Mouse (Mus musculus): ENCODE results near the gene Tctn1. TPM values are rescaled to one million over a fixed set of nuclear protein-coding genes. Genes with fewer than 3 reads are reported as not detected.

The Tctn1 gene
- polyA plus RNA-seq, 1 experiment, result 42.3 TPM

DNA sequence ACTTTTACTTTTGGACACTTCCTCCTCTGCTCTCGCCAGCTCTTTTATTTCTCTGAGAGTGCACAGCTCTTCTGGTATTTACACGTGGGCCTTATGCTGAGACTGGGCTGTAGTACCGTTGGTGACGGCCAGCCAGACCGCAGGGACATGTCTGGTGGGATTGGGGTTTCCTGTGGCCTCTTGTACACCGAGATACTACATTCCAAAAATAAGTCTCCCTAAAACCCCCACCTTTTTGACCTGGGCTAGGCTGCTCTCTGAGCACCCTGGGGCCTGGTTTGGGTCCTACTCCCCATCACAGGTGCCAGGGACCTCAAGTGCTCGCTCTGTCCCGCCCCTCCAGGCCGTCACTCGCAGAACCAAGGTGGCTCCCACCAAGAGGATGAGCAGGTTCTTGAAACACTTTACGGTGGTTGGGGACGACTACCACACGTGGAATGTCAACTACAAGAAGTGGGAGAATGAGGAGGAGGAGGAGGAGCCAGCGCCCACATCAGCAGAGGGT lies 31.1 kb downstream of the Tctn1 start:
- TF ChIP-seq CTCF (IDR thresholded peaks at IDR 0.05; ENCODE audit: borderline replicate concordance, extremely low read depth, insufficient read depth, insufficient read length) (no peak), POLR2A (IDR thresholded peaks at IDR 0.05; ENCODE audit: borderline replicate concordance, extremely low read depth, insufficient read depth, insufficient read length, poor library complexity, severe bottlenecking) (no peak)
- no peak for DNase-seq (ENCODE audit: low read depth)

DNA sequence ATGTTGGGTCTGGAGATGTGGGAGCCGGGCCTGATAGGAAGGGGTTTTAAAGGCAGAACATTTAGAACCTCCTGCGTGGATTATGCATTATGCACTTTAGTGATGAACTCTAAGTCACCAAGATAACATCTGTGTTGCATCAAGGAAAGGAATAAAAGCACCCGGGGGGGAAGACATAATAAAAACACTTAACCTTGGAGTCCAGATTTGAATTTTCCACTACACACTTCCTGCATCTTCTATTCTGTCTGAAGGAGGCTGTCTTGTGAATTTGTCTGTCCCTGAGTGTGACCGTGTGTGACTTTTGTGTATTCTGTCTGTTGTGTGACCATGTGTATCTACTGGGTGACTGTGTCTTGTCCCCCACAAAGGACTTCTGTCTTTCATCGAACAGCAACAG lies 32.3 kb downstream of the Tctn1 start:
- DNase-seq (ENCODE audit: low read depth), result no peak
- TF ChIP-seq POLR2A (IDR thresholded peaks at IDR 0.05; ENCODE audit: borderline replicate concordance, extremely low read depth, insufficient read depth, insufficient read length, poor library complexity, severe bottlenecking) (no peak), CTCF (IDR thresholded peaks at IDR 0.05; ENCODE audit: borderline replicate concordance, extremely low read depth, insufficient read depth, insufficient read length) (no peak)

DNA sequence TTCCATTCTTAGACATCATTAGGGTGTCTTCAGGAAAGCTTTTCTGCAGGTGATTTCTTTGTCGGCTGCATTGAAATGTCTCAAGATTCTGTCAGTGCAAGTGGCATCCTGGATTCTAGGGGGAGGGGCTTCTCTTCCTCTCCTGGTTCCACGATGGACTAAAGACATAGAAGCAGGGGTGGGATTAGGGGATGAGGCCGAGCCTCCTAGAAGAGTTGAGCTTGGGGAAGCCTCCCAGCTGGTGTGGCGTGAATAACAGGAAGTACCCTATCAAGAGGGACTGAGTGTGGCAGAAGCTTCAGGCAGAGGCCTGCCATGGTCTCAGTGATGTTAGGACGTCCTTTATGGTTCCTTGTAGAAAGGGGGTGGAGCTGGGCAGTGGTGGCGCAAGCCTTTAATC lies 32.8 kb downstream of the Tctn1 start:
- no peak for DNase-seq (ENCODE audit: low read depth)
- no peak for TF ChIP-seq POLR2A (IDR thresholded peaks at IDR 0.05; ENCODE audit: borderline replicate concordance, extremely low read depth, insufficient read depth, insufficient read length, poor library complexity, severe bottlenecking)
- TF ChIP-seq CTCF (IDR thresholded peaks at IDR 0.05; ENCODE audit: borderline replicate concordance, extremely low read depth, insufficient read depth, insufficient read length), result no peak

DNA sequence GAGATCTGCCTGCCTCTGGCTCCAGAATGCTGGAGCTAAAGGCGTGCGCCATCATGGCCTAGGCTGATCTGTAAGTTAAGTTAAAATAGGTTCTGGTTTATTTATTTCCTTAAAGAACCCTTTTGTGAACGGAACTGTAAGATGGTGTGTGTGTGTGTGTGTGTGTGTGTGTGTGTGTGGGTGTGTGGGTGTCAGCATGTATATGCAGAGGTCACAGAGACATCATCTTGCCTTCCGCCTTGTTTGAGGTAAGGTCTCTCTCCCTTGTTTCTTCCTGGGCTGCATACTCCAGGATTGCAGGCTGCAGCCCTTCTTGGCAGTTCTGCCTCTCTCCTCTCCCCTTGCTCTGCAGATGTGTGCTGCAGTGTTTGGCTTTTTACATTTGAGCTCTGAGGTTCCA lies 33.4 kb downstream of the Tctn1 start:
- DNase-seq (ENCODE audit: low read depth), result no peak
- TF ChIP-seq CTCF (IDR thresholded peaks at IDR 0.05; ENCODE audit: borderline replicate concordance, extremely low read depth, insufficient read depth, insufficient read length) (no peak), POLR2A (IDR thresholded peaks at IDR 0.05; ENCODE audit: borderline replicate concordance, extremely low read depth, insufficient read depth, insufficient read length, poor library complexity, severe bottlenecking) (no peak)

DNA sequence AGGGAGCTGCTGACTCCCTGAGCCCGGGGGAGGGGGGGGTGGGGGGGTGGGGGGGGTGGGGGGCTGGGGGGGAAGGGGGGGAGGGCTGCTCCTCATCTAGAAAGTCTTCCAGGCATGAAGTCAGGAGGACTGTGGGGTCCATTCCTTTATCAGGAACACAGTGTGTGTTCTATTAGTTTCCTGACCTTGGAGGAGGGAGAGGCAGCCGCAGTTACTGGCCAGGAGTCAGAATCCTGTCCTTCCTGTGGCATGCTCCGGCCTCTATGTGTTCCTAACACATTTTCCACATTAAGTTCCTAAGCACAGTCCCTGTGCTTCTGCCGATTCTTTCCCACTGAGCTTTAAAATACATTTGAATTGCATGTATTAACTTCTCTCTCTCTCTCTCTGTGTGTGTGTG lies 35.5 kb downstream of the Tctn1 start:
- DNase-seq (ENCODE audit: low read depth), result no peak

DNA sequence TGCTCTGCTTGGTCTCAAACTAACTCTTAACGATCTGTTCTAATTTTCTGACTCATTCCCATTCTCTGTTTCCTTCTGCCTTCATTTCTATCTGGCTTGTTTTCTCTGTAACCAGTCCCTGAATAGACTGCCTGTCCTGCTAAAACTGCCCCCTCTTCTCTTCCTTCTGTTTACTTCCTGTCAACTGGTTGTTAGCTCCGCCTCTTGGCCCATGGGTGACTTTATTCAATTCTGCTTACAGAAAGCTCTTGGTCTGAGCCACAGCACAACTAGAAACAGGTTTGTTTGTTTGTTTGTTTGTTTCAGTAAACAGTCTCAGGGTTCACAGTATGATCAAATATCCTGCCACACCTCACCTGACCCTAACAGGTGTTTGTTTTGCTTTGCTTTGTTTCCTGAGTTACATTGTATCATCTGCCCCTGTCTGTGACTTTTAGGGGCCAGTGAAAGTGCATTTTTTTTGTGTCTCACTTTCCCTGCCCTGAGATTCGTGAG lies 35.9 kb downstream of the Tctn1 start:
- DNase-seq (ENCODE audit: low read depth), result no peak
- TF ChIP-seq POLR2A (IDR thresholded peaks at IDR 0.05; ENCODE audit: borderline replicate concordance, extremely low read depth, insufficient read depth, insufficient read length, poor library complexity, severe bottlenecking) (no peak), CTCF (IDR thresholded peaks at IDR 0.05; ENCODE audit: borderline replicate concordance, extremely low read depth, insufficient read depth, insufficient read length) (no peak)

More for the DNA sequence above, 35.5 kb downstream of the Tctn1 start:
- TF ChIP-seq POLR2A (IDR thresholded peaks at IDR 0.05; ENCODE audit: borderline replicate concordance, extremely low read depth, insufficient read depth, insufficient read length, poor library complexity, severe bottlenecking), result no peak
- no peak for TF ChIP-seq CTCF (IDR thresholded peaks at IDR 0.05; ENCODE audit: borderline replicate concordance, extremely low read depth, insufficient read depth, insufficient read length)

DNA sequence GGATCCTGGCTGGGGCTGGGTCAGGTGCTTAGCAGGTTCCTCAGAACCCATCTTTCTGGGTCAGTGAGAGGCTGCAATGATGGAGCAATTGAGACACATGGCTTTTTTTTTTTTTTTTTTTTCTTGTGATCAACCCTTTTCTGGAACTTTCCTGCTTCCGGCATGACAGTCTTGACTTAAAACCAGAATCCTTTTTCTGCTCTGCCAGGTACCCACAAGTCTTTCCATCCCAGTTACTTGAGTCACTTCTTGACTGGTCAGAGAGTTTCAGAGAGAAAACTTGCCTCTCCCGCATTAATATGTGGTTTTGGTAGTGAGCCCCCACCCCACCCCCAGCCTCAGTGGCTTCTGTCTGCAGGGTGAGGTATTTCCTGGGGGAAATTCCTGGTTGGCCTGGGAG lies 40.0 kb downstream of the Tctn1 start:
- TF ChIP-seq CTCF (IDR thresholded peaks at IDR 0.05; ENCODE audit: borderline replicate concordance, extremely low read depth, insufficient read depth, insufficient read length), result no peak
- no peak for TF ChIP-seq POLR2A (IDR thresholded peaks at IDR 0.05; ENCODE audit: borderline replicate concordance, extremely low read depth, insufficient read depth, insufficient read length, poor library complexity, severe bottlenecking)
- DNase-seq (ENCODE audit: low read depth), result no peak

DNA sequence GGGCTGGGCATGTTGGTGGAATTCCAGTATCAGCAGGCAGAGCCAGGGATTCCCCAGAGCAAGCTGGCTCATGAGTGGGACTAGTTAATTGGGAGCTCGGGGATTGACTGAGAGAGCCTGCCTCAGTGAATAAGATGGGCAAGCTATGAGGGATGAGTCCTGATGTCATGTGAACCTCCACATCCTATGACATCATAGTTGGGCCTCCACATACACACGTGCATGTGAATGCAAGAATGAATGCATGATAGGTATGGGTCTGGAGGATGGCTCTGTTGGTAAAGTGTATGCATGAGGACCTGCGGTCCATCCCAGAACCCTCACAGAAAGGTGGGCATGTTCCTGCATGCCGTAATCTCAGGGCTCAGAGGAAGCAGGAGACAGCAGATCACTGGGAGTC lies 43.2 kb downstream of the Tctn1 start:
- no peak for TF ChIP-seq POLR2A (IDR thresholded peaks at IDR 0.05; ENCODE audit: borderline replicate concordance, extremely low read depth, insufficient read depth, insufficient read length, poor library complexity, severe bottlenecking)
- no peak for TF ChIP-seq CTCF (IDR thresholded peaks at IDR 0.05; ENCODE audit: borderline replicate concordance, extremely low read depth, insufficient read depth, insufficient read length)
- no peak for DNase-seq (ENCODE audit: low read depth)

DNA sequence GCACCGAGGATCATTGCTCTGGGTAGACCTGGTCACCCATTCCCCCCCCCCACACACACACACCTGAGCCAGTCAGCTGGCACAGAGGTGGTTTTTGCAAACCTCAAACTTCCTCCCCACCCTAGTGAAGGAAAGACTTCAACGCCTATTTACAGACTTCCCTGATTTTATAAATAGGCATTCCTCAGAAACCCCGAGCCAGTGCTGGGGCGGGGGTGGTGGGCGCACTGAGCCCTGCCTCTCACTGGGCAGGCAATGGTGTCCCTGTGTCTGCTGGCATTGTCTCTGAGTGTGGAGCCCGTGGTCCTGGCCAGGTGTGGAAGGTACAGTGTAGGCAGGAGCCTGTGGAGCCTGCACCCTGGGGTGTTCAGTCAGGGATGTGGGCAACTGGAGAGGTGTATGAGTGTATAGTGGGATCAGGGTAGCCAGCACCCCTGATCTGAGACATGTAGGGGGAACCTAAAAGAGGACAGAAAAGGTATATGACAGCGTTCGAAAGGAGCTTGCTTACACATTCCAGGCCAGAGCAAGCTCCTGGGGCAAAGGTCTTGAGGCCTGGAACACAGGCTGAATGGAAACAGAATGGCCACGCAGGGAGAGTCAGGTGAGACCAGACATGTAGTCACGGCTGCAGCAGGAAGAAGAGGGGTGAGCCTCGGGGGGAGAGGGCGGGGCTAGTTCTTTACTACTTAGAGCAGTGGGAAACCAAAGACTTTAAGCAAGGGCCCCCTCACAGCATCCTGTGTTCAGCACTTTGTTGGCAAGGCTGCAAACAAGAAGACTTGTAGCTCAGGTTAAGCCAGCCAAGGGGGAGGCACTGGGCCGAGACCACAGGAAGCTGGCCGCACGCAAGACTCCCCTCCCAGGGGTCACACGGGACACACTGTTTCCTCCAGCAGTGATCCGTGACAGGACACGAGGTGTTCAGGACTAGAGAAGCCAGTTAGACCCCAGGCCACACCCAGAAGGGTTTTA lies 44.3 kb downstream of the Tctn1 start:
- no peak for TF ChIP-seq CTCF (IDR thresholded peaks at IDR 0.05; ENCODE audit: borderline replicate concordance, extremely low read depth, insufficient read depth, insufficient read length)
- TF ChIP-seq POLR2A (IDR thresholded peaks at IDR 0.05; ENCODE audit: borderline replicate concordance, extremely low read depth, insufficient read depth, insufficient read length, poor library complexity, severe bottlenecking), result no peak

DNA sequence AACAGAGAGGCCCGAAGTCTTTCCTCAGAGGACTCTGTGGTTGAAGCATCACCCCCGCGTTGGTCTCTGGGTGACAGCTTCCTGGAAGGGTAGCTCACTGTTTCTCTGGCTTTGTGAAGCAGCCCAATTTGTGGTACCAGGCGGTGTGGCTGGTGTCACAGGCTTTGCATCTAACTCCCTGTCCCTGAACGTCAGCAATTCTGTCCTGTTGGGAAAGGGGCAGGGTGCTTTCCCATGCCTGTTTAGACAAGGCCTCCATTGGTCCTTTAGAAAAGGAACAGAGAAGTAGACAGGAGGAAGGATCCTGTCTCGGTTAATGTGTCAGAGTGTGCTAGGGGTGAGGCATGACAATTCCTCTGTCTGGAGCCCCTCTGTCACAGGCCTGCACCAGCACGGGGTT lies 45.3 kb downstream of the Tctn1 start:
- no peak for TF ChIP-seq CTCF (IDR thresholded peaks at IDR 0.05; ENCODE audit: borderline replicate concordance, extremely low read depth, insufficient read depth, insufficient read length)
- TF ChIP-seq POLR2A (IDR thresholded peaks at IDR 0.05; ENCODE audit: borderline replicate concordance, extremely low read depth, insufficient read depth, insufficient read length, poor library complexity, severe bottlenecking), result no peak
- no peak for DNase-seq (ENCODE audit: low read depth)

More for the DNA sequence above, 44.3 kb downstream of the Tctn1 start:
- DNase-seq (ENCODE audit: low read depth), result no peak

DNA sequence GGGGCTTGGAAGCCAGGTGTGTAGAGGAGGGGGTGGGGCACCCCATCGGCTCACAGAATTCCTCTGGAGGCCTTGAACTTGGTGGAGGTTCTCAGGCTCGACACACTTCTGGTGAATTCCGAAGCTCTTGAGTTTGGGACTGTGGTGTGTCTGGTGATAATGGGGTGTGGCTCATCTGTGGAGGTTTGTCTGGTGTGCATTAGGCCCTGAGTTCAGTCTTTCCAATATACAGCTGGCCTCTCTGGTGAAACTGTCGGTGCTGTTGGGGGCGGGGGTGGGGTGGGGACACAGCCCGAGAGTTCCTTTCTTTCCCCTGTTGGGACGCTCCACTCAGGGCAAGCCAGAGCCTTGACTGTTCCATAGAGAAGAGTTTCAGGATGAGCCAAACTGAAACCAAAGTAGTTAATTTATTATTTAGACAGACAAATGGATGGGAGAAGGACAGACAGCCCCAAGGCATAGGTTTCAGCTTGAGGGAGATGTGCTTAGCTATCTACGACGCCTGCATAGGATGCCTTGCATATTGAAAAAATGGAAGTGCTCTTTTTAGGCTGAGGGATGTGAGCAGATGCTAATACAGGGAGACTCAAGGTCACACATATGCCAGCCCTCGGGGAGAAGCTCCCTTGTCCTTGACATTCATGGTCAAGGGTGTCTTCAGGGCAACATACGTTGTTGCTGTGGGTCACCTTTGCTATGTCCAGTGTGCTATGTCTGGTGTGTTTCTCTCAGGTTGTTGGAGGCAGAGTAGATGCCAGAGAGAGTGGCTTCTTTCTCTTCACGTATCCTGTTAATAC lies 46.0 kb downstream of the Tctn1 start:
- TF ChIP-seq CTCF (IDR thresholded peaks at IDR 0.05; ENCODE audit: borderline replicate concordance, extremely low read depth, insufficient read depth, insufficient read length) (no peak), POLR2A (IDR thresholded peaks at IDR 0.05; ENCODE audit: borderline replicate concordance, extremely low read depth, insufficient read depth, insufficient read length, poor library complexity, severe bottlenecking) (no peak)
- no peak for DNase-seq (ENCODE audit: low read depth)
